Mouse (Mus musculus) right cerebral cortex, adult 18-20 months (tissue): ENCODE data around the gene Glyat.

Source experiments
- DNase-seq: peaks from one replicate; pipeline ENCODE4 v3.0.0; 2022; ENCODE audit warnings: mixed read lengths

Gene Glyat

GRCm38 (mm10) chr19:12695590-12695989 is 62.5 kb downstream of the Glyat start, which contains the start of gene Keg1:
TSS of gene Keg1 (plus strand) at chr19:12695786.
- DNase-seq: no peak

DNA sequence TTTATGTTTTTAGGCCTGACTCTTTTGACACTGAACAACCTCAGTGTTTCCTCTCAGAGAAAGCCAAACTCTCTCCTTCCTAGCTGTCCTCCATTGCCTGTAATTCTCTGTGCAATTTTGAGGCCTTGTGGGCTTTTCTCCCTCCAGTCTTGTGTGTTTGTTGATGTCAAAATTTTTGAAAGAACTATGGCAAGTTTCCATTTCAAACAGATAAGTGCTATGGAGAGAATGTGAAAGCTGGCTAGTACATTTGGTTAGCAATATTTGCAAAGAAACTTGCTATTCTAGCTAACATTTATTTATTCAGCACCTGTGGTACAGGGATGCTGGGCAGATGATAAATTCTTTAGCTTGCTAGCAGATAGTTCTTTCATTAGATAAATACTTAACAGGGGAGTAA is 63.1 kb downstream of the Glyat start:
- DNase-seq: no peak
